Mouse (Mus musculus) adrenal gland, adult 18-20 months (tissue): Measurements from ENCODE around the gene Notch1. TPM values are rescaled to one million over a fixed set of nuclear protein-coding genes. Genes with fewer than 3 reads are reported as not detected.

Experiments used
- DNase-seq, 2 experiments: peaks; one replicate each; pipeline ENCODE4 v3.0.0; 2021 to 2022; ENCODE audit warnings: low spot score in 2 of 2
- total RNA-seq, 2 experiments: library from RNA; stranded (reverse); gene quantifications; 1 replicate in 1 of 2; 2 replicates in 1 of 2; pipeline ENCODE4 v1.2.3; 2021

Gene Notch1
- total RNA-seq, 2 experiments from 2014 or later = 21.5 to 22.0 TPM

- DNase-seq = no peak
Observed at GRCm38 (mm10) chr2:26501651-26502141, 14.8 kb downstream of the Notch1 start.

- DNase-seq = no peak
Observed at GRCm38 (mm10) chr2:26500599-26501370, 15.7 kb downstream of the Notch1 start.

- no peak for DNase-seq
Observed at GRCm38 (mm10) chr2:26500027-26500598, 16.4 kb downstream of the Notch1 start.

- no peak for DNase-seq
Observed at GRCm38 (mm10) chr2:26498694-26499093, 17.8 kb downstream of the Notch1 start.

GRCm38 (mm10) chr2:26497861-26498533 lies 18.5 kb downstream of the Notch1 start:
- no peak for DNase-seq

GRCm38 (mm10) chr2:26496451-26496850 lies 20.0 kb downstream of the Notch1 start:
- DNase-seq = no peak

GRCm38 (mm10) chr2:26495701-26496100 lies 20.8 kb downstream of the Notch1 start:
- no peak for DNase-seq

- DNase-seq = no peak
Observed at GRCm38 (mm10) chr2:26494991-26495390, 21.5 kb downstream of the Notch1 start.

- no peak for DNase-seq
Observed at GRCm38 (mm10) chr2:26494396-26494795, 22.1 kb downstream of the Notch1 start.

GRCm38 (mm10) chr2:26493021-26493781 lies 23.3 kb downstream of the Notch1 start:
- DNase-seq = no peak

GRCm38 (mm10) chr2:26490760-26491301 lies 25.6 kb downstream of the Notch1 start:
- DNase-seq = no peak

- no peak for DNase-seq
Observed at GRCm38 (mm10) chr2:26488535-26489135, 27.8 kb downstream of the Notch1 start.

GRCm38 (mm10) chr2:26487322-26488021 lies 29.0 kb downstream of the Notch1 start:
- DNase-seq = no peak

- DNase-seq = no peak
Observed at GRCm38 (mm10) chr2:26486835-26487321, 29.6 kb downstream of the Notch1 start.

- no peak for DNase-seq
Observed at GRCm38 (mm10) chr2:26486264-26486810, 30.1 kb downstream of the Notch1 start.

- DNase-seq = no peak
Observed at GRCm38 (mm10) chr2:26485710-26486109, 30.8 kb downstream of the Notch1 start.

- DNase-seq = peak in 1 of 2 experiments; percentile 44
Observed at GRCm38 (mm10) chr2:26485278-26485677, 31.2 kb downstream of the Notch1 start.

GRCm38 (mm10) chr2:26484169-26484568 lies 32.3 kb downstream of the Notch1 start:
- DNase-seq = no peak

GRCm38 (mm10) chr2:26483230-26483869 lies 33.1 kb downstream of the Notch1 start:
- no peak for DNase-seq
